Mouse (Mus musculus): ENCODE measurements around the gene Cd320.

- TF ChIP-seq POLR2A (IDR thresholded peaks at IDR 0.05; ENCODE audit: borderline replicate concordance, low read depth, low read length) (no peak), CTCF (IDR thresholded peaks at IDR 0.05; ENCODE audit: low read depth, low read length) (no peak)
Measured at GRCm38 (mm10) chr17:33812475-33812874, 30.4 kb upstream of the Cd320 start.

Data from bone marrow macrophage, adult 2 months (primary cell).